Mouse (Mus musculus) cortical plate, adult 2 months (tissue): ENCODE results near the gene Gm17657. TPM values are rescaled to one million over a fixed set of nuclear protein-coding genes. Genes with fewer than 3 reads are reported as not detected.
"Not testable (repeated sequence)": the region's sequence is repeated elsewhere in the genome, so short reads cannot be mapped to it uniquely, and the experiment has no call there.

Experiments used
- H3K27ac ChIP-seq: fragments of 200-500 bp; 2 replicates; pipeline ENCODE4 v1.5.1; 2012; ENCODE audit warnings: low read length, control low read depth, inconsistent platforms; ENCODE audit not compliant: insufficient read depth
- H3K4me1 ChIP-seq: fragments of 200-500 bp; 2 replicates; pipeline ENCODE4 v1.6.1; 2011; ENCODE audit warnings: low read length; ENCODE audit not compliant: control insufficient read depth, insufficient read depth
- H3K4me3 ChIP-seq: fragments of 200-500 bp; 2 replicates; pipeline ENCODE4 v1.5.1; 2011; ENCODE audit warnings: mild to moderate bottlenecking, low read length, control low read depth; ENCODE audit not compliant: insufficient read depth
- CTCF ChIP-seq: fragments of 200-500 bp; IDR thresholded peaks from 2 replicates; pipeline ENCODE4 v1.5.1; 2011; ENCODE audit warnings: mild to moderate bottlenecking, control low read depth, low read length; ENCODE audit not compliant: insufficient read depth; ENCODE audit errors: extremely low read depth
- POLR2A ChIP-seq: fragments of 200-500 bp; IDR thresholded peaks from 2 replicates; pipeline ENCODE4 v1.6.1; 2011; ENCODE audit warnings: mild to moderate bottlenecking, low read length, control low read depth; ENCODE audit not compliant: insufficient read depth; ENCODE audit errors: extremely low read depth
- polyA plus RNA-seq: library from polyadenylated mRNA; depleted of rRNA; stranded (reverse); fragments of >200 nt; gene quantifications from 2 replicates; pipeline ENCODE4 v1.2.3, GENCODE M21; 2012

The Gm17657 gene
- polyA plus RNA-seq, 1 experiment: not detected

DNA sequence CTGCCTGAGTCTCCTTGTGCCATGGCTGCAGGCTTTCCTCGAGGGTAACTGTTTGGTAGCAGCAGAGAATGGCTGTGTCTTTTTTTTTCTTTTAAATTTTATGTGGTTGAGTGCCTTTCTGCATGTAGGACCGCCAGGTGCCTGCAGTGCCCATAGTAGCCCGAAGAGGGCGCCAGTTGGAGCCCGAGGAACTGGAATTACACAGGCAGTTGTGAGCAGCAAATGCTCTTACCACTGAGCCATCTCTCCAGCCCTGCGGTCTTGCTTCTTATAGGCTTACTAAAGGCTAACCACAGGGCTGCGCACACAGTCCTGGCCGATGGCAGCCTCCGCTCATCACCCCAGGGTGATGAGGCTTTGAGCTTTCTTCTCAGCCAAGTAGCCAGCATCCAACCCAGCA, 18.2 kb downstream of the Gm17657 start:
- Histone ChIP-seq H3K4me3 (no peak overlapping the region), H3K27ac (no peak overlapping the region), H3K4me1 (no peaks in the 10 kb centered on the region)
- TF ChIP-seq CTCF (no peak), POLR2A (no peak)

GRCm38 (mm10) chr17:29530508-29530907, 18.9 kb downstream of the Gm17657 start:
- TF ChIP-seq CTCF (no peak), POLR2A (no peak)
- Histone ChIP-seq H3K4me3 (no peak overlapping the region), H3K27ac (no peak overlapping the region), H3K4me1 (no peaks in the 10 kb centered on the region)

DNA sequence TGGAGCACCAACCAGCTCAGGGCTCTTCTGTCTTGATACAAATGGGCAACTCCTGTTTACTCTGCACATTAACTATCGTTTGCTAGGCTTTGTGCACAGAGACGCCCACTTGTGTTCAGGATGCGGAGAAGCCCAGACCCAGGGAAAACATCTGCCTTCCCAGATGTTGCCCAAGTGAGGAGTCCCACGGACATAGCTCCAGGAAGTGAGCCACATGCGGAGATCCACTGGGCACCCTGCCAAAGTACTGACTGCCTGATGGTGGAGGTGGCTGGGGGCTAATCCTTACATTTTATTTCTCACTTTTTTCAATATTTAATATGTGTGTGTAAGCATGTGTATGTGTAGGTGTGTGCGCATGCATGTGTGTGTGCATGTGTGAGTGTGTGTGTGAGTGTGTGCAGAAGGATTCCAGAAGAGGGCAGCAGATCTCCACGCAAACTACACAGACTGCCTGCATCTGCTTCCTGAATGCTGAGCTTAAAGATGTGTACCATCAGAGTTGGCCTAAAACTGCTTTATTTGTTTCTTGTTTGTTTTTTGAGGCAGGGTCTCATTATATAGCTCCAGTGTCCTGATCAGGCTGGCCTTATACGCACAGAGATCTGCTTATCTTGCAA, 20.8 kb downstream of the Gm17657 start:
- H3K4me1 ChIP-seq: no peaks in the 10 kb centered on the region
- H3K27ac ChIP-seq: no peak overlapping the region
- TF ChIP-seq POLR2A (no peak), CTCF (peak; percentile 57)
- no peak overlapping the region for H3K4me3 ChIP-seq

GRCm38 (mm10) chr17:29525613-29526012, 23.8 kb downstream of the Gm17657 start:
- Histone ChIP-seq H3K4me1 (no peaks in the 10 kb centered on the region), H3K4me3 (no peak overlapping the region), H3K27ac (no peak overlapping the region)
- TF ChIP-seq CTCF (no peak), POLR2A (no peak)

DNA sequence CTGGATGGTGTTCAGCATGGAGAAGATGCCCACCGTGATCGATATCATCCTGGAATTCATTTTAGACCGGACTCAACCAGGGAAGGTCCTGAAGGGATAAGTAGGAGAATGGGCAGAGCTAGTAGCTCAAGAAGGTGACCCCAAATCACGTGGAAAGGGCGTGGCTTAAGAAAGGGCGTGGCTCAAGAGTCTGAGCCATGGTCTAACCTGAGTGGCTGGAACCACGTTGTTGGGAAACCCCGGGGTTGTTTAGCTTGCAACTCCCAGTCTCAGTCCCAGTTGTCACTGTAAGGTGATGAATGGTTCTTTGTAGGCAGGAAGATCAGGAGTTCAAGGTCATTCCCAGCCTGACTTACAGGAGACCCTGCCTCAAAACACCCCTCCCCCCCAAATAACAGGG, 29.7 kb downstream of the Gm17657 start:
- TF ChIP-seq CTCF: no peak
- no peak for TF ChIP-seq POLR2A
- no peak overlapping the region for H3K27ac ChIP-seq

DNA sequence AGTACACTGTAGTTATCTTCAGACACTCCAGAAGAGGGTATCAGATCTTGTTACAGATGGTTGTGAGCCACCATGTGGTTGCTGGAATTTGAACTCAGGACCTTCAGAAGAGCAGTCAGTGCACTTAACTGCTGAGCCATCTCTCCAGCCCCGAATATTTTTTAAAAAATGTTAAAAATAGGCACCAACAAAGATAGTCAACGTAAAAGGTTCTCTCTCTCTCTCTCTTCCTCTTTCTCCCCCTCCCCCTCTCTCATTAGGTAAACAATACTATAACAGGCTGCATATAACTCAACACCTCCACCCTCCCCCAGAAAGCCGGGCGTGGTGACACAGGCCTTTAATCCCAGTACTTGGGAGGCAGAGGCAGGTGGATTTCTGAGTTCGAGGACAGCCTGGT, 30.8 kb downstream of the Gm17657 start:
- not testable (repeated sequence) for H3K4me1 ChIP-seq, H3K4me3 ChIP-seq, H3K27ac ChIP-seq

More for the DNA sequence above, 29.7 kb downstream of the Gm17657 start:
- Histone ChIP-seq H3K4me1 (no peaks in the 10 kb centered on the region), H3K4me3 (no peak overlapping the region)

- no peak overlapping the region for H3K27ac ChIP-seq
- TF ChIP-seq POLR2A: no peak
- peak; percentile 89 for TF ChIP-seq CTCF
- H3K4me3 ChIP-seq: no peak overlapping the region
- H3K4me1 ChIP-seq: 0 out of 2 replicates have a peak, but pooled peaks cover 2% of the 10 kb centered on the region
Observed at GRCm38 (mm10) chr17:29514435-29514834, 35.0 kb downstream of the Gm17657 start.

DNA sequence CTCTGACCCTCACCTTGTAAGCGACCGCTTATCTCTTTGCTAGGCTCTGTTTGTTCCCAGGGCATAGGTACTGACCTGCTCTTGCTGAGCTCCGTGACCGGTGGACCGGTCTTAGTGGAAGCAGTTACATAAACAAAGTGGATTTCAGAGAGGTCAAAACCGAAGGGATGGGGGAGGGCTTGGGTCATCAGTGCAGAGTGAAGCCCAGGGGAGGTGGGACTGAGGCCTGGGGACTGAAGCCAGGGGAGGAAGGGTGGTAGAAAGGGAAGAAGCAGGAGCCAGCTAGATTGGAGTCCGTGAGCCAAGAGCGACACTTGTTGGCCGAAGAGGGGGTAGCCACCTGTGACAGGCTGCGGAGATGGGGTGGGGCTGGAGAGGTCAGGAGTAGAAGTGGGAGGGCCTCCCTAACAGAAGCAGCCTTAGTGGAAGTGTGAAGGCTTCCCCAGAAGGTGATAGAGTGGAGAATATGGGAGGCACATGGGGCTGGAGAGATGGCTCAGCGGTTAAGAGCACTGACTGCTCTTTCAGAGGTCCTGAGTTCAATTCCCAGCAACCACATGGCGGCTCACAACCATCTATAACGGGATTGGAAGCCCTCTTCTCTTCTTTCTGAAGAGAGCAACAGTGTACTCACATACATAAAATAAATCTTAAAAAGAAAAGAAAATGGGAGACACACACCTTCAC, 36.3 kb downstream of the Gm17657 start:
- no peak overlapping the region for H3K27ac ChIP-seq
- TF ChIP-seq CTCF (peak; percentile 40; the same call in 1 of the 2 replicates), POLR2A (no peak)
- 0 out of 2 replicates have a peak, but pooled peaks cover 2% of the 10 kb centered on the region for H3K4me1 ChIP-seq
- H3K4me3 ChIP-seq: no peak overlapping the region

- Histone ChIP-seq H3K4me3 (no peak overlapping the region), H3K4me1 (0 out of 2 replicates have a peak, but pooled peaks cover 2% of the 10 kb centered on the region), H3K27ac (no peak overlapping the region)
- no peak for TF ChIP-seq CTCF
- no peak for TF ChIP-seq POLR2A
Observed at GRCm38 (mm10) chr17:29510691-29511090, 38.7 kb downstream of the Gm17657 start.

GRCm38 (mm10) chr17:29508927-29509608, 40.4 kb downstream of the Gm17657 start:
- H3K4me3 ChIP-seq: no peak overlapping the region
- no peaks in the 10 kb centered on the region for H3K4me1 ChIP-seq
- TF ChIP-seq CTCF (no peak), POLR2A (no peak)
- H3K27ac ChIP-seq: no peak overlapping the region
